Mouse (Mus musculus) ES-E14 (cell line): ENCODE measurements at regions not wholly inside any gene's neighbourhood (a gene's known extent, or its start where the extent isn't known, plus 50 kb on each side); places are given as distances from the start of the nearest gene placed in this dataset.

Experiments
- DNase-seq: peaks from one replicate; pipeline ENCODE4 v3.0.0-alpha.2; 2013; ENCODE audit warnings: low read depth, low spot score
- H3K27ac ChIP-seq: 2 replicates; pipeline ENCODE4 v1.5.1; 2012; ENCODE audit warnings: low read depth, mild to moderate bottlenecking, low read length, moderate library complexity, mixed read lengths; ENCODE audit not compliant: poor library complexity, insufficient read depth, severe bottlenecking
- H3K36me3 ChIP-seq: 2 replicates; pipeline ENCODE4 v1.6.1; 2012; ENCODE audit warnings: mild to moderate bottlenecking, low read length, moderate library complexity, mixed read lengths; ENCODE audit not compliant: control insufficient read depth, poor library complexity, insufficient read depth, severe bottlenecking
- H3K4me1 ChIP-seq, 2 experiments: fragments of 150-350 bp in 1 of 2; sonication (generic) in 1 of 2; 2 replicates each; pipeline ENCODE4 v1.6.1; 2012; ENCODE audit warnings: low read length in 2 of 2, mild to moderate bottlenecking in 1 of 2, mixed read lengths in 1 of 2; ENCODE audit not compliant: control insufficient read depth in 2 of 2, insufficient read depth in 2 of 2, poor library complexity in 1 of 2
- H3K4me3 ChIP-seq, 2 experiments: fragments of 150-350 bp in 1 of 2; sonication (generic) in 1 of 2; 2 replicates each; pipeline ENCODE4 v1.5.1; 2012; ENCODE audit warnings: low read length in 2 of 2, low read depth in 1 of 2, mild to moderate bottlenecking in 1 of 2, mixed read lengths in 1 of 2; ENCODE audit not compliant: insufficient read depth in 1 of 2, poor library complexity in 1 of 2, severe bottlenecking in 1 of 2
- H3K9ac ChIP-seq: 2 replicates; pipeline ENCODE4 v1.6.1; 2012; ENCODE audit warnings: low read depth, mild to moderate bottlenecking, low read length, mixed read lengths; ENCODE audit not compliant: poor library complexity, insufficient read depth, severe bottlenecking
- H3K9me3 ChIP-seq: fragments of 150-350 bp; sonication (generic); 2 replicates; pipeline ENCODE4 v1.6.1; 2012; ENCODE audit warnings: low read depth, mild to moderate bottlenecking, low read length; ENCODE audit not compliant: control insufficient read depth, insufficient read depth
- CHD2 ChIP-seq: IDR thresholded peaks from 2 replicates; pipeline ENCODE4 v1.6.1; 2014; ENCODE audit warnings: mild to moderate bottlenecking, low read depth, low read length, inconsistent platforms
- HCFC1 ChIP-seq: IDR thresholded peaks from 2 replicates; pipeline ENCODE4 v1.6.1; 2012; ENCODE audit warnings: low read length, inconsistent platforms, borderline replicate concordance; ENCODE audit not compliant: insufficient read depth
- MAFK ChIP-seq: IDR thresholded peaks from 2 replicates; pipeline ENCODE4 v1.6.1; 2014; ENCODE audit warnings: mild to moderate bottlenecking, low read depth, low read length, inconsistent platforms; ENCODE audit not compliant: insufficient read depth
- ZC3H11A ChIP-seq: IDR thresholded peaks from 2 replicates; pipeline ENCODE4 v1.6.1; 2012; ENCODE audit warnings: low read depth, mild to moderate bottlenecking, inconsistent platforms, low read length, borderline replicate concordance
- ZNF384 ChIP-seq: IDR thresholded peaks from 2 replicates; pipeline ENCODE4 v1.6.1; 2012; ENCODE audit warnings: low read depth, low read length, inconsistent platforms
- in situ Hi-C, 2 experiments: fragments of 600-800 bp; cut with MboI; formaldehyde crosslinking; loops; one replicate each; pipeline ENCODE4 v1.15.1; 2025; ENCODE audit warnings: low sequenced_read_pairs in 2 of 2, inconsistent platforms in 1 of 2; ENCODE audit not compliant: unreplicated experiment in 2 of 2

- no peak for TF ChIP-seq CHD2
- TF ChIP-seq ZC3H11A, result no peak
- no peak for TF ChIP-seq MAFK
- no peak for TF ChIP-seq HCFC1
- TF ChIP-seq ZNF384, result no peak
- H3K4me3 ChIP-seq, result no peak overlapping the region
- no peaks in the 10 kb centered on the region for H3K36me3 ChIP-seq
- no peak overlapping the region for H3K9ac ChIP-seq
- no peaks in the 10 kb centered on the region for H3K4me1 ChIP-seq
- no peak for DNase-seq
- H3K27ac ChIP-seq, result no peak overlapping the region
- in situ Hi-C loops, result no loop called here
- no peaks in the 10 kb centered on the region for H3K9me3 ChIP-seq
Observed at GRCm38 (mm10) chr8:17700362-17700761, 1277.7 kb downstream of the Defb40 start.

GRCm38 (mm10) chr8:17690074-17690848, 1287.8 kb downstream of the Defb40 start:
- DNase-seq, result no peak
- Histone ChIP-seq H3K9ac (no peak overlapping the region), H3K36me3 (no peaks in the 10 kb centered on the region), H3K4me1 (no peaks in the 10 kb centered on the region), H3K9me3 (no peaks in the 10 kb centered on the region), H3K4me3 (no peak overlapping the region), H3K27ac (no peak overlapping the region)
- in situ Hi-C loops, result no loop called here
- TF ChIP-seq CHD2 (no peak), MAFK (no peak), ZC3H11A (no peak), HCFC1 (no peak), ZNF384 (no peak)

- H3K4me3 ChIP-seq, result no peak overlapping the region
- in situ Hi-C loops, result no loop called here
- TF ChIP-seq ZNF384, result no peak
Observed at GRCm38 (mm10) chr8:17689641-17690040, 1288.4 kb downstream of the Defb40 start.

GRCm38 (mm10) chr8:17687084-17687483, 1291.0 kb downstream of the Defb40 start:
- no peaks in the 10 kb centered on the region for H3K9me3 ChIP-seq
- no peak overlapping the region for H3K4me3 ChIP-seq
- TF ChIP-seq ZC3H11A (no peak), HCFC1 (no peak), MAFK (no peak), CHD2 (no peak), ZNF384 (no peak)
- in situ Hi-C loops, result no loop called here
- no peaks in the 10 kb centered on the region for H3K4me1 ChIP-seq
- H3K36me3 ChIP-seq, result no peaks in the 10 kb centered on the region
- no peak overlapping the region for H3K27ac ChIP-seq
- no peak for DNase-seq
- no peak overlapping the region for H3K9ac ChIP-seq

More at GRCm38 (mm10) chr8:17689641-17690040, 1288.4 kb downstream of the Defb40 start:
- no peaks in the 10 kb centered on the region for H3K4me1 ChIP-seq
- no peak overlapping the region for H3K27ac ChIP-seq
- H3K9ac ChIP-seq, result no peak overlapping the region
- no peaks in the 10 kb centered on the region for H3K9me3 ChIP-seq
- DNase-seq, result no peak
- H3K36me3 ChIP-seq, result no peaks in the 10 kb centered on the region

- no peaks in the 10 kb centered on the region for H3K4me1 ChIP-seq
- no peak overlapping the region for H3K4me3 ChIP-seq
- no peak for DNase-seq
- no peak overlapping the region for H3K9ac ChIP-seq
- H3K9me3 ChIP-seq, result no peaks in the 10 kb centered on the region
- TF ChIP-seq ZNF384, result no peak
- TF ChIP-seq HCFC1, result no peak
- no peak for TF ChIP-seq CHD2
- TF ChIP-seq ZC3H11A, result no peak
- H3K27ac ChIP-seq, result no peak overlapping the region
- in situ Hi-C loops, result no loop called here
- H3K36me3 ChIP-seq, result no peaks in the 10 kb centered on the region
Observed at GRCm38 (mm10) chr8:17664371-17665141, 1313.5 kb downstream of the Defb40 start.
